Mouse (Mus musculus) CH12.LX (cell line): ENCODE results near the gene Fpgs. TPM values are rescaled to one million over a fixed set of nuclear protein-coding genes. Genes with fewer than 3 reads are reported as not detected.

Experiments used
- DNase-seq: peaks from one replicate; pipeline ENCODE4 v3.0.0-alpha.2; 2013; ENCODE audit errors: extremely low read depth
- H3K27ac ChIP-seq: 2 replicates; pipeline ENCODE4 v1.5.1; 2012; ENCODE audit warnings: low read depth, mild to moderate bottlenecking, control low read depth, moderate library complexity; ENCODE audit not compliant: insufficient read depth
- H3K27me3 ChIP-seq: replicated peaks from 2 replicates; pipeline ENCODE3; 2012; ENCODE audit warnings: inconsistent platforms
- H3K36me3 ChIP-seq, 2 experiments: replicated peaks in 1 of 2; 2 replicates each; pipeline versions ENCODE3 to v1.6.1; 2012; ENCODE audit warnings: inconsistent platforms in 1 of 2, low read length in 1 of 2, mild to moderate bottlenecking in 1 of 2, mixed read lengths in 1 of 2, moderate library complexity in 1 of 2; ENCODE audit not compliant: control insufficient read depth in 1 of 2, insufficient read depth in 1 of 2
- H3K4me1 ChIP-seq, 2 experiments: 2 replicates each; pipeline ENCODE4 v1.6.1; 2012; ENCODE audit warnings: inconsistent platforms in 1 of 2, moderate library complexity in 1 of 2; ENCODE audit not compliant: insufficient read depth in 2 of 2, control insufficient read depth in 1 of 2
- H3K4me2 ChIP-seq: 2 replicates; pipeline ENCODE4 v1.6.1; 2012; ENCODE audit warnings: low read depth, mild to moderate bottlenecking, control low read depth; ENCODE audit not compliant: poor library complexity, insufficient read depth, severe bottlenecking
- H3K4me3 ChIP-seq, 3 experiments: fragments of 150-350 bp in 1 of 3; sonication (generic) in 1 of 3; replicated peaks in 1 of 3; 2 replicates each; pipeline versions ENCODE3 to v1.5.1; 2011 to 2012; ENCODE audit warnings: low read depth in 2 of 3, low read length in 2 of 3, mild to moderate bottlenecking in 2 of 3, moderate library complexity in 2 of 3, control low read depth in 1 of 3, improper control_type of control experiment in 1 of 3, inconsistent platforms in 1 of 3, mixed read lengths in 1 of 3; ENCODE audit not compliant: poor library complexity in 1 of 3
- H3K79me2 ChIP-seq: replicated peaks from 2 replicates; pipeline ENCODE4 v1.6.1; 2012; ENCODE audit warnings: mild to moderate bottlenecking, moderate library complexity; ENCODE audit not compliant: control insufficient read depth, poor library complexity, insufficient read depth, severe bottlenecking; ENCODE audit errors: extremely low read depth
- H3K9ac ChIP-seq: 2 replicates; pipeline ENCODE4 v1.6.1; 2012; ENCODE audit warnings: low read depth, mild to moderate bottlenecking, control low read depth, moderate library complexity; ENCODE audit not compliant: insufficient read depth
- H3K9me3 ChIP-seq: replicated peaks from 2 replicates; pipeline ENCODE3; 2012; ENCODE audit warnings: low read length, inconsistent platforms, mixed read lengths
- CHD1 ChIP-seq: IDR thresholded peaks from 2 replicates; pipeline ENCODE4 v1.6.1; 2012; ENCODE audit warnings: low read depth, low read length, improper control_type of control experiment, inconsistent platforms
- CHD2 ChIP-seq: IDR thresholded peaks from 2 replicates; pipeline ENCODE4 v1.6.1; 2011; ENCODE audit warnings: low read length, improper control_type of control experiment
- CTCF ChIP-seq, 2 experiments: IDR thresholded peaks in 1 of 2; conservative IDR thresholded peaks in 1 of 2; 2 replicates each; pipeline ENCODE4 v1.5.1; 2011 to 2012; ENCODE audit warnings: low read depth in 2 of 2, low read length in 2 of 2, improper control_type of control experiment in 1 of 2, inconsistent platforms in 1 of 2, mild to moderate bottlenecking in 1 of 2, moderate library complexity in 1 of 2
- ELF1 ChIP-seq: IDR thresholded peaks from 2 replicates; pipeline ENCODE4 v1.6.1; 2014; ENCODE audit warnings: low read depth, mild to moderate bottlenecking, inconsistent platforms, low read length, improper control_type of control experiment
- HCFC1 ChIP-seq: IDR thresholded peaks from 2 replicates; pipeline ENCODE4 v1.6.1; 2012; ENCODE audit warnings: low read depth, mild to moderate bottlenecking, inconsistent platforms, low read length, improper control_type of control experiment
- KAT2A ChIP-seq: IDR thresholded peaks from 2 replicates; pipeline ENCODE4 v1.6.1; 2012; ENCODE audit warnings: low read length, improper control_type of control experiment, inconsistent platforms; ENCODE audit not compliant: insufficient replicate concordance
- MAFK ChIP-seq: IDR thresholded peaks from 2 replicates; pipeline ENCODE4 v1.6.1; 2011; ENCODE audit warnings: low read length, improper control_type of control experiment; ENCODE audit not compliant: insufficient replicate concordance
- MAX ChIP-seq: IDR thresholded peaks from 2 replicates; pipeline ENCODE4 v1.6.1; 2011; ENCODE audit warnings: low read length, improper control_type of control experiment
- MEF2A ChIP-seq: IDR thresholded peaks from 2 replicates; pipeline ENCODE4 v1.6.1; 2014; ENCODE audit warnings: low read depth, mild to moderate bottlenecking, inconsistent platforms, low read length, improper control_type of control experiment, borderline replicate concordance
- MYC ChIP-seq: IDR thresholded peaks from 2 replicates; pipeline ENCODE4 v1.6.1; 2011; ENCODE audit warnings: low read depth, mild to moderate bottlenecking, improper control_type of control experiment, low read length
- NELFE ChIP-seq: IDR thresholded peaks from 2 replicates; pipeline ENCODE4 v1.6.1; 2011; ENCODE audit warnings: low read depth, low read length, improper control_type of control experiment
- POLR2A ChIP-seq: IDR thresholded peaks from 2 replicates; pipeline ENCODE4 v1.6.1; 2011; ENCODE audit warnings: low read depth, mild to moderate bottlenecking, improper control_type of control experiment, low read length
- POLR2AphosphoS2 ChIP-seq: IDR thresholded peaks from 2 replicates; pipeline ENCODE4 v1.6.1; 2011; ENCODE audit warnings: low read depth, low read length, improper control_type of control experiment
- SIN3A ChIP-seq: IDR thresholded peaks from 2 replicates; pipeline ENCODE4 v1.6.1; 2012; ENCODE audit warnings: low read length, improper control_type of control experiment, inconsistent platforms
- TBP ChIP-seq: conservative IDR thresholded peaks from 2 replicates; pipeline ENCODE4 v1.6.1; 2011; ENCODE audit warnings: low read depth, low read length, improper control_type of control experiment
- TCF12 ChIP-seq: IDR thresholded peaks from 2 replicates; pipeline ENCODE4 v1.6.1; 2014; ENCODE audit warnings: low read depth, mild to moderate bottlenecking, inconsistent platforms, low read length, improper control_type of control experiment
- USF1 ChIP-seq: IDR thresholded peaks from 2 replicates; pipeline ENCODE4 v1.6.1; 2014; ENCODE audit warnings: low read depth, mild to moderate bottlenecking, inconsistent platforms, low read length, improper control_type of control experiment
- USF2 ChIP-seq: conservative IDR thresholded peaks from 2 replicates; pipeline ENCODE4 v1.6.1; 2011; ENCODE audit warnings: low read depth, low read length, improper control_type of control experiment
- ZC3H11A ChIP-seq: IDR thresholded peaks from 2 replicates; pipeline ENCODE4 v1.6.1; 2012; ENCODE audit warnings: low read depth, mild to moderate bottlenecking, inconsistent platforms, low read length, improper control_type of control experiment
- ZNF384 ChIP-seq: IDR thresholded peaks from 2 replicates; pipeline ENCODE4 v1.6.1; 2012; ENCODE audit warnings: low read depth, low read length, improper control_type of control experiment, inconsistent platforms
- dilution Hi-C: fragments of 300-500 bp; cut with MboI; formaldehyde crosslinking; loops from 2 replicates; pipeline ENCODE4 v1.14.3; 2020; ENCODE audit warnings: low sequenced_read_pairs; ENCODE audit not compliant: extremely low pct_unique_long_range_greater_than_20kb, extremely low pct_ligation_motif_present
- in situ Hi-C: fragments of 300-500 bp; cut with MboI; formaldehyde crosslinking; loops from 3 replicates; pipeline ENCODE4 v1.14.3; 2019; ENCODE audit warnings: low sequenced_read_pairs, low pct_ligation_motif_present, low pct_unique_long_range_greater_than_20kb, mixed read lengths
- polyA plus RNA-seq: library from polyadenylated mRNA; unstranded; fragments of >175 nt; gene quantifications from 2 replicates; pipeline ENCODE4 v1.2.1, GENCODE M21; 2012; ENCODE audit warnings: low read depth; ENCODE audit not compliant: insufficient read length
- total RNA-seq, 2 experiments: library from RNA; depleted of rRNA; stranded (reverse); fragments of 300-350 nt in 1 of 2; fragments of >200 nt in 1 of 2; gene quantifications; 2 replicates each; pipeline ENCODE4 v1.2.3; 2012 to 2014

Fpgs gene
- total and polyA plus RNA-seq, 3 experiments: 31.8 to 59.2 (median 41.8) TPM

DNA sequence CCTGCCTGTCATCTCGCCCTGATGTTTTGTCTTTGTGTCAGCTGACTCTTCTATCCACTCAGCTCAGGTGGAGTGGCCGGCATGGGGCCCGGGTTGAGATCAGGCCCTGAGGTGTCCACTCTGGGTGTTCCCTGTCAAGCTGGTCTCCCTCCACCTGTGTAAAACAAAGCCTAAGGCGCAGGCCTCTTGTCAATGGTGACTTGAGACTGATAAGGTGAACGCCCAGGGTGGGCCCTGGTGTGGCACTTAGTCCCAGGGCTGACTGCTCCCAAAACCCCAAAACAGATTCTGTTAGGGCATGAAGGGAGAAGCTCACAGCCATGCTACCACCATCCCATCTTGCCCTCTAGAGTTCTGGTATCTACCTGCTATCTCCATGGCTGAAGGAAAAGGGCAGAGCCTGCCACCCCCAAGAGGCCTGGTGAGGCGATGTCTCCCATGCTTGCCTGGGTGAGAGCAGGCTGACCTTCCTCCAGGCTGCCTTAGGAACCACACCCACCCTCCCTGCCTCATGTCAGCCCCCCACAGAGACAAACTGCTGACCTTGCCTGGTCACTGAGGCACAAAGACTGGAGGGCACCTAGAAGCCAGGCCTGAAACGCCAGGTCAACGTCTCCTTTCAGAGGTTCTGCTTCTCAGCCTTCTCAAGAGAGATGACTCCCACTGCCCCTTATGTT is 59.0 kb downstream of the Fpgs start:
- no peaks in the 10 kb centered on the region for H3K36me3 ChIP-seq

GRCm38 (mm10) chr2:32644083-32644482 is 59.9 kb downstream of the Fpgs start:
- Histone ChIP-seq H3K9ac (no peak overlapping the region), H3K9me3 (no peaks in the 10 kb centered on the region), H3K27ac (no peak overlapping the region), H3K4me3 (no peak overlapping the region), H3K79me2 (no peaks in the 10 kb centered on the region)
- in situ Hi-C loops: no loop called here
- no peak for TF ChIP-seq CHD2
- no peak for TF ChIP-seq MEF2A
- no peak for TF ChIP-seq HCFC1
- no peak for TF ChIP-seq NELFE
- TF ChIP-seq KAT2A: no peak
- no peak for TF ChIP-seq TCF12
- TF ChIP-seq CHD1: no peak
- no peak for TF ChIP-seq SIN3A
- TF ChIP-seq ZNF384: no peak
- TF ChIP-seq POLR2AphosphoS2: no peak
- no peak for TF ChIP-seq CTCF (conservative IDR thresholded peaks at IDR 0.05 in 1 of 2, IDR thresholded peaks at IDR 0.05 in 1 of 2; ENCODE audit: low read depth in 2 of 2, low read length in 2 of 2)
- no peak for TF ChIP-seq ELF1
- no peak for TF ChIP-seq ZC3H11A
- no peak for TF ChIP-seq TBP
- TF ChIP-seq POLR2A: no peak
- TF ChIP-seq, all 38 proteins: peak for 0
- no peak overlapping the region for H3K4me2 ChIP-seq
- no peaks in the 10 kb centered on the region for H3K27me3 ChIP-seq
- dilution Hi-C loops: no loop called here
- H3K36me3 ChIP-seq: no peaks in the 10 kb centered on the region
- no peak for DNase-seq
- H3K4me1 ChIP-seq: peaks cover 3 to 10% of the 10 kb centered on the region in 2 experiments; a peak in 2 of 4 replicates

More for the DNA sequence above, 59.0 kb downstream of the Fpgs start:
- Histone ChIP-seq H3K79me2 (no peaks in the 10 kb centered on the region), H3K4me2 (no peak overlapping the region), H3K9ac (no peak overlapping the region), H3K4me1 (peaks cover 3 to 10% of the 10 kb centered on the region in 2 experiments; a peak in 2 of 4 replicates), H3K9me3 (no peaks in the 10 kb centered on the region), H3K27ac (no peak overlapping the region), H3K27me3 (no peaks in the 10 kb centered on the region), H3K4me3 (no peak overlapping the region)
- DNase-seq: no peak
- dilution Hi-C loops (no loop called here), in situ Hi-C loops (no loop called here)
- no peak for TF ChIP-seq MAFK
- no peak for TF ChIP-seq ZNF384
- TF ChIP-seq USF1: no peak
- no peak for TF ChIP-seq MAX
- no peak for TF ChIP-seq USF2
- no peak for TF ChIP-seq NELFE
- no peak for TF ChIP-seq MYC
